Mouse (Mus musculus): ENCODE results near the gene Sec62. TPM values are rescaled to one million over a fixed set of nuclear protein-coding genes. Genes with fewer than 3 reads are reported as not detected.

Sec62 gene
- polyA plus RNA-seq, 1 experiment from 2014 or later, result 62.0 TPM

DNA sequence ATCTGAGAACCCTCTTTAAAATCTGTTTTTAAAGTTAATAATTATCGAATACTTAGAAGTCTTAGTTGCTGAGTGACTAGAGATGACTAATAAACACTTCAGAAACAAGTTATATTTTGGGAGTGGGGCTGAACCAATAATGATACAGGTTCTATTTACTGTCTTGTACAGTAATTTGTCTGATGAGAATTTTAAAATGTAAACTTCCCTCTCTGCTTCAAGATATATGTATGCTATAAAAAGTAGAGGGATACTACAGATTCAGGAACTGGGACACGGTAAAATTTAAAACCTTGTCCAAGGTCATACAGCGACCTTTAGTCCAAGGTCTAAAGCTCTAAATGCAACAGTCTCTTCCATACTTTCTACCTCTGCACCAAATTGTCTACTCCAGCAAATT, 9.5 kb downstream of the Sec62 start:
- no peak for DNase-seq (ENCODE audit: low spot score)
- H3K27me3 ChIP-seq (ENCODE audit: control insufficient read depth, insufficient read depth, low read length), result no peaks in the 10 kb centered on the region
- H3K4me1 ChIP-seq (replicated peaks; ENCODE audit: control insufficient read depth, insufficient read depth, low read length), result no peaks in the 10 kb centered on the region
- no peak for ATAC-seq (replicated peaks; ENCODE audit: low FRiP score)
- H3K9me3 ChIP-seq (ENCODE audit: control insufficient read depth, low read length), result no peaks in the 10 kb centered on the region
- H3K4me3 ChIP-seq (ENCODE audit: low read depth, low read length), result no peak overlapping the region
- no peak overlapping the region for H3K4me2 ChIP-seq (ENCODE audit: low read depth, low read length, severe bottlenecking)
- H3K9ac ChIP-seq (ENCODE audit: low read length), result no peak overlapping the region
- no peak overlapping the region for H3K27ac ChIP-seq (ENCODE audit: low read depth, low read length)
- peaks cover 3% of the 10 kb centered on the region; the same call in 1 of the 2 replicates for H3K36me3 ChIP-seq (ENCODE audit: control insufficient read depth, insufficient read depth, low read length)
- WGBS, result 94% methylated on average over 3 of the region's 3 CpGs

DNA sequence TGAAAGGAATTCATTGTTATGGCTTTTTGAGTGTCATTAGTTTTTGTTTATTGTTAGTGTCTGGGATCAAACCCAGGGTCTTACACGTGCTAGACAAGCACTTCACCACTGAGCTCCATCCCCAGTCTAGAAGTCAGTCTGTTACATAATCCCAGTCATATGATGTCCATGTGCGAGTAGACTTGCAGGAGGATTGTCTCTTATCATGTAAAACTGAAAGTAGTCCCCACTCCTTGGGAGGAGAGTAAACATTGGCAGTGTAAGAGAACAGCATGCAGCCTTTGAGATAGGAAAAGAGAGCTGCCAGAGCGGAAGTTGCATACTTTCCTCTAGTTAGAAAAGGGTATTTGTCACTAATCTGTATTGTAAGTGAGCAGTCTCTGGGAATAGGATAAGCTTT, 20.2 kb downstream of the Sec62 start:
- no peaks in the 10 kb centered on the region for H3K27me3 ChIP-seq (ENCODE audit: control insufficient read depth, insufficient read depth, low read length)
- 74% methylated on average over 3 of the region's 3 CpGs for WGBS
- no peak overlapping the region for H3K4me2 ChIP-seq (ENCODE audit: low read depth, low read length, severe bottlenecking)
- DNase-seq (ENCODE audit: low spot score) (no peak), ATAC-seq (replicated peaks; ENCODE audit: low FRiP score) (no peak)
- peaks cover 3% of the 10 kb centered on the region; the same call in 1 of the 2 replicates for H3K36me3 ChIP-seq (ENCODE audit: control insufficient read depth, insufficient read depth, low read length)
- H3K4me3 ChIP-seq (ENCODE audit: low read depth, low read length), result no peak overlapping the region
- no peak overlapping the region for H3K9ac ChIP-seq (ENCODE audit: low read length)
- H3K9me3 ChIP-seq (ENCODE audit: control insufficient read depth, low read length), result no peaks in the 10 kb centered on the region
- no peak overlapping the region for H3K27ac ChIP-seq (ENCODE audit: low read depth, low read length)
- no peaks in the 10 kb centered on the region for H3K4me1 ChIP-seq (replicated peaks; ENCODE audit: control insufficient read depth, insufficient read depth, low read length)

DNA sequence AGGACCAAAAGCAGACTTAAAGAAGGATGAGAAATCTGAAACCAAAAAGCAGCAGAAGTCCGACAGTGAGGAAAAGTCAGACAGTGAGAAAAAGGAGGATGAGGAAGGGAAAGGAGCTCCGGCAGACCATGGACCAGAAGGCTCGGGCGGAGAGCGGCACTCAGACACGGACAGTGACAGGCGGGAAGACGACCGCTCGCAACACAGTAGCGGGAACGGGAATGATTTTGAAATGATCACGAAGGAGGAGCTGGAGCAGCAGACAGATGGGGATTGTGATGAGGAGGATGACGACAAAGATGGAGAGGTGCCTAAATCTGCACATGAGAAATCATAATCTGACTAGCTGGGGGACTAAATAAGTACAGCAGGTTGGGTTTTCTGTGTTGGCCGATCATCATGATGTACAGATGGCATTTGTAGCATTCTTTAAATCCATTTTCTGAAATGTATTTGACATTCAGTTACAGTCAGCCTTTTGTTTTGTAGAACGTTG, 26.0 kb downstream of the Sec62 start:
- Histone ChIP-seq H3K4me3 (ENCODE audit: low read depth, low read length) (no peak overlapping the region), H3K27ac (ENCODE audit: low read depth, low read length) (no peak overlapping the region), H3K27me3 (ENCODE audit: control insufficient read depth, insufficient read depth, low read length) (no peaks in the 10 kb centered on the region), H3K9ac (ENCODE audit: low read length) (no peak overlapping the region), H3K4me1 (replicated peaks; ENCODE audit: control insufficient read depth, insufficient read depth, low read length) (no peaks in the 10 kb centered on the region), H3K36me3 (ENCODE audit: control insufficient read depth, insufficient read depth, low read length) (peaks cover 9% of the 10 kb centered on the region), H3K4me2 (ENCODE audit: low read depth, low read length, severe bottlenecking) (no peak overlapping the region), H3K9me3 (ENCODE audit: control insufficient read depth, low read length) (no peaks in the 10 kb centered on the region)
- no peak for ATAC-seq (replicated peaks; ENCODE audit: low FRiP score)
- WGBS, result 97% methylated on average over 16 of the region's 16 CpGs
- DNase-seq (ENCODE audit: low spot score), result no peak

DNA sequence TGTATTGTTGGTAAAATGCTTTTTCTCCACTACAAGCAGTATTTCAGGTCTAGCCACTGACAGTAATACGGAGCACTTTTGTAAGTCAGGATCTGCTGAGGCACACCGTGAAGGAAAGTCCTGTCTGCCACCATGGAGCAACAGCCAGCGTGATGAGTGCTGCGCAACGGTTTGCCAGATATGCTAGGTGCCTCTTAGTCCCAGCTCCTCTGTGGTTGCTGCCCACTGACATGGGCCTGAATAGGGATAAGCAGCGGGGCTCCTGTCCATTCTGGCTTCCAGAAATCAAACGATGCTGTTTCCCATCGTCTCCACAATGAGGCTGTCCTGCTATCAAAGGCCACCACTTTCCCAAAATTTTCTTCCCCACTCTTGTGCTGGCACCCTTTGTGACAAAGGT, 29.5 kb downstream of the Sec62 start:
- no peaks in the 10 kb centered on the region for H3K9me3 ChIP-seq (ENCODE audit: control insufficient read depth, low read length)
- H3K27ac ChIP-seq (ENCODE audit: low read depth, low read length), result no peak overlapping the region
- no peak overlapping the region for H3K4me2 ChIP-seq (ENCODE audit: low read depth, low read length, severe bottlenecking)
- DNase-seq (ENCODE audit: low spot score), result no peak
- 93% methylated on average over 8 of the region's 8 CpGs for WGBS
- H3K36me3 ChIP-seq (ENCODE audit: control insufficient read depth, insufficient read depth, low read length), result peaks cover 5% of the 10 kb centered on the region
- no peaks in the 10 kb centered on the region for H3K4me1 ChIP-seq (replicated peaks; ENCODE audit: control insufficient read depth, insufficient read depth, low read length)
- H3K4me3 ChIP-seq (ENCODE audit: low read depth, low read length), result no peak overlapping the region
- H3K9ac ChIP-seq (ENCODE audit: low read length), result no peak overlapping the region
- ATAC-seq (replicated peaks; ENCODE audit: low FRiP score), result no peak
- no peaks in the 10 kb centered on the region for H3K27me3 ChIP-seq (ENCODE audit: control insufficient read depth, insufficient read depth, low read length)

DNA sequence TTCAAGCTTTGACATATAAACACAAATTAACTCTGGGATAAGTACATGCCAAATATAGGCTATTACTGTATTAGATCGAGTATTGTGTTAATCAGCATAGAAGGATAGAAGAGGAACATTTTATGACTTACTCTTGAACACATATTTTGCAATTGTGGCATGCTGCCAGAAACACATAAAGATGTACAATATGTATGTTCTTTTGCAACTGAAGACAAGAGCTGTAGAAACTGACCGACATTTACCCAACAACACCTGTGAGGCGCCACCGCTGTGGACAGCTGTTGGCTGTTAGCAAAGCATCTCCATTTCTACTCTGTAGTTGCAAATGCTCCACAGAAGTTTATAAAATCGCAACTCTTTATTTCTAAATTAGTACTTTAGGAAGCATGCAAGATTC, 33.4 kb downstream of the Sec62 start:
- WGBS, result 94% methylated on average over 5 of the region's 5 CpGs
- Histone ChIP-seq H3K4me2 (ENCODE audit: low read depth, low read length, severe bottlenecking) (no peak overlapping the region), H3K9ac (ENCODE audit: low read length) (no peak overlapping the region), H3K4me3 (ENCODE audit: low read depth, low read length) (no peak overlapping the region), H3K27me3 (ENCODE audit: control insufficient read depth, insufficient read depth, low read length) (no peaks in the 10 kb centered on the region), H3K27ac (ENCODE audit: low read depth, low read length) (no peak overlapping the region), H3K9me3 (ENCODE audit: control insufficient read depth, low read length) (no peaks in the 10 kb centered on the region), H3K36me3 (ENCODE audit: control insufficient read depth, insufficient read depth, low read length) (no peaks in the 10 kb centered on the region; the same call in 1 of the 2 replicates), H3K4me1 (replicated peaks; ENCODE audit: control insufficient read depth, insufficient read depth, low read length) (no peaks in the 10 kb centered on the region)
- no peak for ATAC-seq (replicated peaks; ENCODE audit: low FRiP score)
- DNase-seq (ENCODE audit: low spot score), result no peak

DNA sequence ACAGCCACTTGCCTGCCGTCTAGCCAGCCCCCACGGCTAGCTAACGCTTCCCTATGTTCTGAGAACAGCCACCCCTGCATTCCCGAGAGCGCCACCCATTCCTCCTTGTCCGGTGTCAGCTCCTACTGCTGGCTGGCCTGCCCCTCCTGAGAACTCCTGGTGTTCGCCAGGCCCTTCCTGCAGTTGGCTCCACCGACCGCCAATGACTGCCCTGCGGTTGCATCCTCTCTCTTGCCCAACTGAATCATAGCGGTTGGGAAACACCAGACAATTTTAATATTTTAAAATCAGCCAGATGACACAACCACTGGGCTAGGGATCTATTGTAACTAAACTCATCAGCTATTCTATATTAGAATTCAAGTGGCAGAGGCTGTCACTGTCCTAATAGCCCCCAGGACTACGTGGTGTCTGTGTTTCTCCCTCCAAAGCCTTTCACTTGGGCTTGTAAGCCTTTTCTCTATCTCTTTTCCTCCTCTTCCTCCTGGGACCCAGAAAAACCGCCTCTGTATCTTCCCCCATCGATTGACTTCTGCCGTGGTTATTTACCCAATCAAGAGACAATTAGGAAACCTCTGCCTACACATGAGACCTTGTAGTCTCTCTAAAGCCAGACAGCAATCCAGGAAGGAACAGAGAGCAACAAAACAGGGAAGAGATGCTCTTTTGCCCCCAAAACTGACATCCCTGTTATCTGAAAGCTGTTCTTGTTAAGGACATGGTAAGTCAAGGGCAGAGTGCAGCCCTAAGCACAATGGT, 39.4 kb downstream of the Sec62 start:
- H3K36me3 ChIP-seq (ENCODE audit: control insufficient read depth, insufficient read depth, low read length), result no peaks in the 10 kb centered on the region
- H3K4me1 ChIP-seq (replicated peaks; ENCODE audit: control insufficient read depth, insufficient read depth, low read length), result no peaks in the 10 kb centered on the region
- no peak overlapping the region for H3K4me3 ChIP-seq (ENCODE audit: low read depth, low read length)
- H3K9me3 ChIP-seq (ENCODE audit: control insufficient read depth, low read length), result no peaks in the 10 kb centered on the region
- WGBS, result 81% methylated on average over 15 of the region's 15 CpGs
- H3K27ac ChIP-seq (ENCODE audit: low read depth, low read length), result no peak overlapping the region
- H3K27me3 ChIP-seq (ENCODE audit: control insufficient read depth, insufficient read depth, low read length), result no peaks in the 10 kb centered on the region
- H3K9ac ChIP-seq (ENCODE audit: low read length), result no peak overlapping the region
- no peak for ATAC-seq (replicated peaks; ENCODE audit: low FRiP score)
- no peak for DNase-seq (ENCODE audit: low spot score)
- H3K4me2 ChIP-seq (ENCODE audit: low read depth, low read length, severe bottlenecking), result no peak overlapping the region

DNA sequence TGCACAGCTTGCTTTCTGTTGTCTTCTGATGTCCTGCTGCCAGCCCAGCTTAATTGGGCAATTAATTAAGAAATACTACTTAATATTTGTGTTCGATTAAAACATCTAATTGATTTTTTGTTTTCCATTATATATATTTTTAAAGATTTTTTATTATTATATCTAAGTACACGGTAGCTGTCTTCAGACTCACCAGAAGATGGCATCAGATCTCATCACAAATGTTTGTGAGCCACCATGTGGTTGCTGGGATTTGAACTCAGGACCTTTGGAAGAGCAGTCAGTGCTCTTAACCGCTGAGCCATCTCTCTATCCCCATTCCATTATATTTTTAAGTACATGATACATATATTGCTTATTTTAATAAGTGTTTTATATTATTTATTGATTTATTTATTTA, 40.6 kb downstream of the Sec62 start:
- H3K4me3 ChIP-seq (ENCODE audit: low read depth, low read length), result no peak overlapping the region
- H3K27me3 ChIP-seq (ENCODE audit: control insufficient read depth, insufficient read depth, low read length), result no peaks in the 10 kb centered on the region
- H3K4me2 ChIP-seq (ENCODE audit: low read depth, low read length, severe bottlenecking), result no peak overlapping the region
- DNase-seq (ENCODE audit: low spot score), result no peak
- ATAC-seq (replicated peaks; ENCODE audit: low FRiP score), result no peak
- WGBS, result 88% methylated on average over 3 of the region's 3 CpGs
- H3K36me3 ChIP-seq (ENCODE audit: control insufficient read depth, insufficient read depth, low read length), result no peaks in the 10 kb centered on the region
- H3K4me1 ChIP-seq (replicated peaks; ENCODE audit: control insufficient read depth, insufficient read depth, low read length), result no peaks in the 10 kb centered on the region
- H3K27ac ChIP-seq (ENCODE audit: low read depth, low read length), result no peak overlapping the region
- no peak overlapping the region for H3K9ac ChIP-seq (ENCODE audit: low read length)
- H3K9me3 ChIP-seq (ENCODE audit: control insufficient read depth, low read length), result no peaks in the 10 kb centered on the region

DNA sequence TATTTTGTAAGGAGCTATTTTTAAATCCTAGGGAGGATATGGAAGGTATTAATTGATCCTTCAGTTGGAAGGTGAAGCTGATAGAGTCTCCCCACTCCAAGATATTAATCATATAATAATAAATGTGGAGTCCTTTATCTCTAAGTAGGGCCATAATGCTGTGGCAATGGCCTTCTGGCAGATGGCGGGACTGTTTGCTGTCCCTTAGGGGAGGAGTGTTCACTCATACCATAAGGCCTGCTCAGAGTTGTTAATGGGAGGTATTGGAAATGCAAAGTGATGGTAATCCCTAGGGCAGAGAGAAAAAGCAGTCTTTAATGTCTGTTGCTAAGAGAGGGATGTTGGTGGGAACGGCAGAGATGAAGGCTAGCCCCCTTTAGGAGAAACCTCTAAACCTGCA, 53.1 kb downstream of the Sec62 start:
- no peaks in the 10 kb centered on the region for H3K9me3 ChIP-seq (ENCODE audit: control insufficient read depth, low read length)
- 82% methylated on average over 2 of the region's 2 CpGs for WGBS

DNA sequence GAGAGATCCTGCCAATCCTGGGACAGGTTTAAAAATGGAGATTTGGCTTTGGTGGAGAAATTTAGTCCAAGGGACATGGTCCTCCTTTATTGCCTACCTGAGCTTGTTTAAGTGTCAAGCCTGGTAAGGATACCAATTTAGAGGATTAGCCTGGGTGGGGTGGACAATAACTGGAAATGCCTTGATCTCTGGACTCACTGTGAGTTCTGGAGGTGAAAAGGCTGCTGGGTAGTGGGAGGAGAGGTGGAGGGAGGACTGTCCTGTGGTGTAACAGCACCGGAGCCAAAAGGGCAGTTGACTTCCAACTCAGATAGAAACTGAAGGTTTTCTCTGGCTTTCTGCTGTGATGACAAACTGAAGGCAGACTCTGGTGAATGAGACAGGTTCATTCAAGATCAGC, 54.7 kb downstream of the Sec62 start:
- ATAC-seq (replicated peaks; ENCODE audit: low FRiP score) (no peak), DNase-seq (ENCODE audit: low spot score) (no peak)
- H3K27me3 ChIP-seq (ENCODE audit: control insufficient read depth, insufficient read depth, low read length), result no peaks in the 10 kb centered on the region
- H3K9me3 ChIP-seq (ENCODE audit: control insufficient read depth, low read length), result no peaks in the 10 kb centered on the region
- H3K36me3 ChIP-seq (ENCODE audit: control insufficient read depth, insufficient read depth, low read length), result no peaks in the 10 kb centered on the region
- H3K9ac ChIP-seq (ENCODE audit: low read length), result no peak overlapping the region
- H3K4me2 ChIP-seq (ENCODE audit: low read depth, low read length, severe bottlenecking), result no peak overlapping the region
- no peak overlapping the region for H3K27ac ChIP-seq (ENCODE audit: low read depth, low read length)
- WGBS, result 65% methylated on average over 1 of the region's 1 CpGs
- H3K4me3 ChIP-seq (ENCODE audit: low read depth, low read length), result no peak overlapping the region
- no peaks in the 10 kb centered on the region for H3K4me1 ChIP-seq (replicated peaks; ENCODE audit: control insufficient read depth, insufficient read depth, low read length)

More for the DNA sequence above, 53.1 kb downstream of the Sec62 start:
- Histone ChIP-seq H3K27me3 (ENCODE audit: control insufficient read depth, insufficient read depth, low read length) (no peaks in the 10 kb centered on the region), H3K4me2 (ENCODE audit: low read depth, low read length, severe bottlenecking) (no peak overlapping the region), H3K9ac (ENCODE audit: low read length) (no peak overlapping the region), H3K4me3 (ENCODE audit: low read depth, low read length) (no peak overlapping the region), H3K36me3 (ENCODE audit: control insufficient read depth, insufficient read depth, low read length) (no peaks in the 10 kb centered on the region), H3K4me1 (replicated peaks; ENCODE audit: control insufficient read depth, insufficient read depth, low read length) (no peaks in the 10 kb centered on the region), H3K27ac (ENCODE audit: low read depth, low read length) (no peak overlapping the region)
- ATAC-seq (replicated peaks; ENCODE audit: low FRiP score) (no peak), DNase-seq (ENCODE audit: low spot score) (no peak)
